Mouse (Mus musculus): ENCODE measurements around the gene Zbed5. TPM values are rescaled to one million over a fixed set of nuclear protein-coding genes. Genes with fewer than 3 reads are reported as not detected.
"Not testable (repeated sequence)": the region's sequence is repeated elsewhere in the genome, so short reads cannot be mapped to it uniquely, and the experiment has no call there.

Zbed5 gene
- total RNA-seq (2017) = 3.7 and 8.4 TPM in 2 replicates

DNA sequence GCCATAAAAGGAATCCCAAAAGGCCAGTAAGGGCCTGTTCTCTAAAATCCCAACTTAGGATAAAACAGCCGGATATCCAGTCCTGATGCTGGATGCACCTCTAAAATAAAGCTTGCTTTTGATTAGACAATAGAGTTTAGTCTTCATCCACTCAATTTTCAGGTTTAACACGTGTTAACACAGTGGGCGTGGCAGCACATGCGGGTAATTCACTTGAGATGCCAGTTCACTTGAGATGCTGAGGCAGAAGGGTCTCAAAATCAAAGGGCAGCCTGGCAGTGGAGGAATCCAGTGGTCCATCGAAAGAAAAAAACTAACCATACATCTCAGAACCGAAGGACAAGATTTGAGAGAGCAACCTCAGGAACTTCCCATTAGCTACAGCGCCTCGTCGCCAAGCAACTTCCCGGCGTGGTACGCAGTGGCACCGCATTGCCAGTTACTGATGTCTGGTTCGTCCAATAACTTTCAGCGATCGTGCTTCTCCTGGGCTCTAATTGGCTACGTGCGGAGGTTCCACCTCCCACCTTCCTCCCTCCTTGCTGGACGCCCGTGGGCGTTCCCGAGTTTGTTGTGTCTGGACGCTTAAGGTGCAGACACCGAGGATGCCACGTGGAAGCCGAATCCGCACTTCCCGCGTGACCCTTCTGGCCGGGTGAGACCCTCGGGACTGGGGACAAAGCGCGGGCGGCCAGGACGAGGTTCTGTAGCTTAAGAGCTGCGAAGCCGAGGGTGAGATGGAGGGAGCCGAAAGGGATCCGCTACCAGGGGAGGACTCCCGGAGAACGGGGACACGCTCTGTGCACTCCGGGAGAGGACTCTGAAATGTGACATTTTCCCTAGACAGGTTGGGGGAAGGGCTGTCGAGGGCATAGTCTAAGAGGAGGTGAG lies at the start of gene Zbed5:
Gene Zbed5 (plus strand): TSS at position 526 of the 891 bp plus-strand sequence.
- peak; percentile 100 for ATAC-seq (replicated peaks; ENCODE audit: low read depth, poor library complexity, severe bottlenecking)

DNA sequence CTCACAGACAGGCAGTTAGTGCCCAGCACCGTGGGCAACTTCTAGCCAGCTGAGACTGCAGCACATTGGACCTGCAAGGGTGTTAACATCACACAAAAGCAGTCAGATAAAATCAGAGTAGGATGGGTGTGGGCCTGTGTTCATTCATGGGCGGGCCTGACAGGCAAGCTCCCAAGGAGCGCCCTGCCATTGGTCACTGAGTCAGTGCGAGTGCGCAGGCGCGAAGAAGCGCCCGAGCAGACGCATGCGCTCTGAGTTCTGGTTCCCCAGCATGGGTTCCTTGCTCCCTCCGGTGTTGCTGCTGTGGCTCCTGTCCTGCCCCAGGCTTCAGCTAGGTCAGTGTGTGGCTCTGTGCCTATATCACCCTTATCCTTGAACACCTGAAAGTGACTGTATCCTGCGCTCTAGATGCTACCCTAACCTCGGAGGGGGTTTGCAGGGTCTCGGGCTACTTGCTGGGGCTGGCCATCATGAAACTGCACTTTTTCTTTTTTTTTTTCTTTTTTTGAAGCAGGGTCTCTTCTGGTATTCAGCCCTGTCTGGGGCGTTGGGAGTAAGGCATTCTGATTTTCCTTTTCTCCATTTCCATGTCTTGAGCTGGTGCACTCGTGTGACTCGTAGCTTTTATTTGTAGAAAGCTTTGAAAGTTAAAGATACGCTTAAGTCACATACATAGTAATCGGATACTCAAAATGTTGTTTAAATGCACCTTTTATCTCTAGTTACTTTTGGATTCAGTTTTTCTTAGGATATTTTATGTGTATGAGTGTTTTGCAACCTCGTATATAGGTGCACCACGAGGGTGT lies 48.6 kb upstream of the Zbed5 start, which contains the start of gene Sumf2:
Gene Sumf2 (plus strand): TSS at position 235 of the 806 bp plus-strand sequence.
- peak; percentile 97 for ATAC-seq (replicated peaks; ENCODE audit: low read depth, poor library complexity, severe bottlenecking)

DNA sequence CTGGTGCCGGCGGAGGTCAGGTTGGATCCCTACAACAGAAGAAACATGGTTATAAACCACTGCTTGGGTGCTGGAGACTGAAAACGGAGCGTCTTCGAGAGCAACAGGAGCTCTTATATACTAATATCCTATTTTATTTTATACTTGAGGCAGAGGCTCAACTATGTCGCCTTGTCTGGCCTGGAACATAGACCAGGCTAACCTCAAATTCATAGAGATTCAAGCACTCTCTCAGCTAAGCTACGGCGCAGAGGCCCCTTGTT lies 48.0 kb upstream of the Zbed5 start:
- no peak for ATAC-seq (replicated peaks; ENCODE audit: low read depth, poor library complexity, severe bottlenecking)

GRCm38 (mm10) chr5:129855163-129855562 lies 40.4 kb upstream of the Zbed5 start:
- no peak for ATAC-seq (replicated peaks; ENCODE audit: low read depth, poor library complexity, severe bottlenecking)

- ATAC-seq (replicated peaks; ENCODE audit: low read depth, poor library complexity, severe bottlenecking) = no peak
These were observed 39.1 kb upstream of the Zbed5 start for GRCm38 (mm10) chr5:129856414-129856813.

DNA sequence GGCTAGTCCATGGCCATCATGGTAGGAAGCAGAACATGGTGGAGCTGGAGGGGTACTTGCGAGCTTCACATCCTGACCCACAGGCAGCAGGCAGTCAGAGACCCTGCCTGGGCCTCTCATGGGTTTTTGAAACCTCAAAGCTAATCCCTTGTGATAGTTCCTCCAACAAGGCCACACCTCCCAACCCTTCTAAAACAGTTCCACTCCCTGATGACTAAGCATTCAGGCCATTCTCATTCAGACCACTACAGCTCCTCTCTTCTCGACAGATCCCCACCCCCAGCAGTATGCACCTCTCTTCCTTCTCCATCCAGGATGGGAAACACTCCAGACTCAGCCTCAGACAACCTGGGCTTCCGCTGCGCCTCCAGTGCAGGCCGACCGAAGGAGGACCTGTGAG lies 33.2 kb upstream of the Zbed5 start:
- ATAC-seq (replicated peaks; ENCODE audit: low read depth, poor library complexity, severe bottlenecking) = no peak

- ATAC-seq (replicated peaks; ENCODE audit: low read depth, poor library complexity, severe bottlenecking) = peak; percentile 56
These were observed 31.1 kb upstream of the Zbed5 start for GRCm38 (mm10) chr5:129864467-129864866.

- ATAC-seq (replicated peaks; ENCODE audit: low read depth, poor library complexity, severe bottlenecking) = no peak
These were observed 29.7 kb upstream of the Zbed5 start for GRCm38 (mm10) chr5:129865841-129866240.

GRCm38 (mm10) chr5:129869238-129869995 lies 26.1 kb upstream of the Zbed5 start:
- no peak for ATAC-seq (replicated peaks; ENCODE audit: low read depth, poor library complexity, severe bottlenecking)

DNA sequence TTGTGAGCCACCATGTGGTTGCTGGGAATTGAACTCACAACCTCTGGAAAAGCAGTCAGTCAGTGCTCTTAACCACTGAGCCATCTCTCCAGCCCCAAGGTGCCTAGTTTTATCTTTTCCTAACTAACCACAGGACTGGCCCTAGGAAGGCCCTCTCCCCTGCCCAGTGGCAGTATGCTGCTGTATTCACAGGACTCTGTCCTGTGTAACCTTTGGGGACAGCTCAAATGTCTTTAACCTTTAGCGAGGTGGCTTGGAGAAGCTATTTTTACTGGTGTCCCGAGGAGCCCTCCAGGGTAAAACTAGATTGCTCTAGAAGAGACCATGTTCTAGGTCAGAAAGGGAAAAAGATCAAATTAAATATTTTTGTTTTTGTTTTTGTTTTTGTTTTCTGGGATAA lies 24.3 kb upstream of the Zbed5 start:
- no peak for ATAC-seq (replicated peaks; ENCODE audit: low read depth, poor library complexity, severe bottlenecking)

DNA sequence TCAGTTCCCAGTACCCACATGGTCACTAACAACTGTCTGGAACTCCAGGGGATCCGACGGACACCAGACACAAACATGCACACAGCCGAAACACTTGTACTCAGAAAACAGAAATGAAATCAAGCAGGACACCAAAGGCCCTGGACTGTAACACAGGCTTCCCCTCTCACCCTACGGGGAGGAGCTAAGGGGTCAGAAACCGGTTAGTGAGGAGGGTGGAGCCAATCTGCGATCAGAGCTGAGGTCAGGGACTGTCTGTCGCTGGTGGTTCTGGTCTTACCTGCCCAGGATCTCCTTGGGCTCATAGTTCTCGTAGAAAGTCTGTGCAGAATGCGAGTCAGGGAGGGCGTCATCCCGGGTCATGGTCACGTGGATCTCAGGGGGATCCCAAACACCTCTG lies 21.6 kb upstream of the Zbed5 start:
- ATAC-seq (replicated peaks; ENCODE audit: low read depth, poor library complexity, severe bottlenecking) = no peak

- no peak for ATAC-seq (replicated peaks; ENCODE audit: low read depth, poor library complexity, severe bottlenecking)
These were observed 20.4 kb upstream of the Zbed5 start for GRCm38 (mm10) chr5:129875098-129875497.

DNA sequence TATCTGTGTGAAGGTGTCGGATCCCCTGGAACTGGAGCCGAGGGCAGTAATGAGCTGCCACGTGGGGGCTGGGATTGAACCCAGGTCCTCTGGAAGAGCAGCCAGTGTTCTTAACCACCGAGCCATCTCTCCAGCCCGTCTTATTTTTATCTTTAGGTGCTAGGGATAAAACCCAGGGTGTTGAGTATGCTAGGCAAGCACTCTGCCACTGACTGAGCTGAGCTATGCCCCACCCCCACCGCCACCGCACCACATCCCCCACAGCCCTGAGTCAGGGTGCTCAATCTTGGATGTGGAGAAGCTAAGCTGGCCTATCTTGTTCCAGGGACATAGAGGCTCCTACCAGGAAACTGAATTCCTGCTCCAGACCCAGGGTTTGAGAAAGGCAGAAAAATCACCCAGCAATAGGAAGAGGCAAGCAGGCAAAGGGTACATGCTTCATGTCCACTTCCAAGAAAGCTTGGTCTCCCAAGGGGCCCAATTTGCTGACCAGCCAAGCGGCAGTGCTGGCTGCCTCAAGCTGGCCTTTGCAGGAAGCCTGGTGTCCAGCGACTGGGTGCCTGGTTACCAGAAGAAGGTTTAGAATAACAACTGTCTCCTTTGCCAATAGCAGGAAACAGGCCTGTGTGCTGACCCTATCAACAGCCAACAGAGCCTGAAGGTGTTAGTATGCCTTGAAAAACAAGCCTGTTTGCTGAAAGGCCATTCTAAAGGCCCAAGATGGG lies 17.6 kb upstream of the Zbed5 start:
- ATAC-seq (replicated peaks; ENCODE audit: low read depth, poor library complexity, severe bottlenecking) = no peak

- ATAC-seq (replicated peaks; ENCODE audit: low read depth, poor library complexity, severe bottlenecking) = no peak
These were observed 16.6 kb upstream of the Zbed5 start for GRCm38 (mm10) chr5:129878946-129879345.

GRCm38 (mm10) chr5:129879888-129880287 lies 15.6 kb upstream of the Zbed5 start:
- ATAC-seq (replicated peaks; ENCODE audit: low read depth, poor library complexity, severe bottlenecking) = no peak

DNA sequence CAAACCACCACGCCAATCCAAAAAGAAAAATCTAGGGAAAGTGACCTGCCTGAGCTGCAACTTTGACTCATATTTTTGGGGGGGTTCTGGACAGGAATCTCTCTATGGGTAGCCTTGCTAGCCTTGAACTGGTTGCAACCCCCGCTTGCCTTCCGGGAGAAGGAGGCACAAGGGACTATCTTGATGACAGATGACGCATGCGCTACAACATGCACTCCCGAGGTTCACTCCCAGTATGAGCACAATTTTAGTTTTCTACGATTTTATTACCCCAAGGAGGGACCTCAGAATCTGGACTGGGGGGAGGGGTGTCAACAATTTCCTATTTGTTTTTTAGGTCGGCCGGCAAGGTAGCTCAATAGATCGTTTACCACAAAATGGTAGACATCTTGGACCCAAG lies 9.3 kb upstream of the Zbed5 start:
- ATAC-seq (replicated peaks; ENCODE audit: low read depth, poor library complexity, severe bottlenecking) = no peak

DNA sequence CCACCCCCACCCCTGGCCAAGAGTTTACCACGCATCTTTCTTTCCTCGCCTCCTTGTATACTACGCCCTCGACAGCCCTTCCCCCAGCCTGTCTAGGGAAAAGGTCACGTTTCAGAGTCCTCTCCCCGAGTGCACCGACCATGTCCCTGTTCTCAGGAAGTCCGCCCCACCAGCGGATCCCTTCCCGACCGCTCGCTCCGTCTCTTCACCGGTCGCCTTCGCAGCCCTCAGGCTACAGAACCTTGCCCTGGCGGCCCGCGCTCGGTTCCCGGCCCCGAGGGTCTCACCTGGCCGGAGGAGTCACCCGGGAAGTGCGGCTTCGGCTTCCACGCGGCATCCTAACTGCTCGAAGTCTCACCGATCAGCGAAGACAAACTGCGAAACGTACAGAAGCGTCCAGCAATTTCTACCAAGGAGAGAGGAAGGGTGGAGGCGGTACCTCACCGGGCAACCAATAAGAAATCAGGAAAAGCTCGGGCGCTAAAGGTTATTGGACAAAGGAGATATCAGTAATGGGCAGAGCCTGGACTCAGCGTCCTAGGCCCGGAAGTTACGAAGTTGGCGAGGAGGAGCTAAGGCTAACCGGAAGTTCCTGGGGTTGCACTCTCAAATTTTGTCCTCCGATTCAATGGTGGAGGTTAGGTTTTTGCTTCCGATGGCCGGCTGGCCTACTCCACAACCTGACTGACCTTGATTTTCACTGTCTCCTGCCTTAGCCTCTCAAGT lies 8.4 kb upstream of the Zbed5 start, which contains the start of gene Chchd2:
Gene Chchd2 (minus strand): TSS at position 560 of the 726 bp plus-strand sequence.
- ATAC-seq (replicated peaks; ENCODE audit: low read depth, poor library complexity, severe bottlenecking) = peak; percentile 99

DNA sequence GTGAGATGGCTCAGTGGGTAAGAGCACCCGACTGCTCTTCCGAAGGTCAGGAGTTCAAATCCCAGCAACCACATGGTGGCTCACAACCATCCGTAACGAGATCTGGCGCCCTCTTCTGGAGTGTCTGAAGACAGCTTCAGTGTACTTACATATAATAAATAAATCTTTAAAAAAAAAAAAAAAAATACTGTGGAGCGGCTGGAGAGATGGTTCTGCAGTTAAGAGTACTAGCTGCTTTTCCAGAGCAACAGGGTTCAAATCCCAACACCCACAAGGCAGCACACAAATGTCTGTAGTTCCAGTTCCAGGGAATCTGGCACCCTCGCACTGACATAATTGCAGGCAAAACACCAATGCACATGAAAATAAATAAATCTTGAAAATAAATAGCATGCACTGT lies 5.1 kb upstream of the Zbed5 start:
- not testable (repeated sequence) for ATAC-seq (replicated peaks; ENCODE audit: low read depth, poor library complexity, severe bottlenecking)

DNA sequence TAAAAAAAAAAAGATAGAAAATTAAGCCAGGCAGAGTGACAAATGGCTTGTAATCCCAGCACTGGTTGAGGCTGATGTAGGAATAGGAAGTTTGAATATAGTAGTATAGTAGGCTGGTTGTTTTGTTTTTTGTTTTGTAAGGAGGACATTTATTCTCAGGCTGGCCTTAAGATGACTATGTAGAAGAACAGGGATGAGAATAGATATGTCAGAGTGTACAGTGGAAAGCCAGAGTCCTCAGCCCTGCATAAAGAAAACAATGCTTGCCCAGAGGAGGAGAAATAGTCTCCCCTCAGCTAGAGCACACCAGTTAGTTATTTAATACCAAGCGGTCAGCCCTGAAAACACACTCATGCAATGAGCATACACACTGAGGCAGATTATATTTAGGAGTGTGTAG lies 2.9 kb downstream of the Zbed5 start, which contains the start of gene Phkg1:
Gene Phkg1 (minus strand): TSS at position 101 of the 400 bp plus-strand sequence.
- ATAC-seq (replicated peaks; ENCODE audit: low read depth, poor library complexity, severe bottlenecking) = no peak

All from common myeloid progenitor, adult 5-6 weeks (primary cell).